Mouse (Mus musculus) forebrain, embryonic 15.5 days (tissue): ENCODE measurements around the gene Snap91. TPM values are rescaled to one million over a fixed set of nuclear protein-coding genes. Genes with fewer than 3 reads are reported as not detected.

Source experiments
- ATAC-seq: fragments of 200-750 bp; cut with Nextera tagmentation; replicated peaks from 2 replicates; pipeline ENCODE4 v1.8.0; 2017; ENCODE audit warnings: mild to moderate bottlenecking, moderate TSS enrichment, moderate library complexity
- H3K27ac ChIP-seq: fragments of 300-500 bp; sonication (generic); replicated peaks from 2 replicates; pipeline ENCODE4 v1.5.1; 2015; ENCODE audit warnings: mild to moderate bottlenecking, inconsistent platforms
- H3K27me3 ChIP-seq: fragments of 300-500 bp; sonication (generic); 2 replicates; pipeline ENCODE4 v1.6.1; 2015; ENCODE audit warnings: inconsistent platforms
- H3K36me3 ChIP-seq: fragments of 300-500 bp; sonication (generic); 2 replicates; pipeline ENCODE4 v1.6.1; 2015; ENCODE audit warnings: mild to moderate bottlenecking, inconsistent platforms
- H3K4me1 ChIP-seq: fragments of 300-500 bp; sonication (generic); 2 replicates; pipeline ENCODE4 v1.6.1; 2015; ENCODE audit warnings: inconsistent platforms
- H3K4me2 ChIP-seq: fragments of 300-500 bp; sonication (generic); replicated peaks from 2 replicates; pipeline ENCODE4 v1.6.1; 2015; ENCODE audit warnings: mild to moderate bottlenecking, inconsistent platforms
- H3K4me3 ChIP-seq: fragments of 300-500 bp; sonication (generic); 2 replicates; pipeline ENCODE4 v1.5.1; 2015; ENCODE audit warnings: mild to moderate bottlenecking, inconsistent platforms
- H3K9ac ChIP-seq: fragments of 300-500 bp; sonication (generic); replicated peaks from 2 replicates; pipeline ENCODE4 v1.6.1; 2015; ENCODE audit warnings: mild to moderate bottlenecking, inconsistent platforms
- H3K9me3 ChIP-seq: fragments of 300-500 bp; sonication (generic); 2 replicates; pipeline ENCODE4 v1.6.1; 2016; ENCODE audit warnings: inconsistent platforms
- WGBS: fragments of 180-500 bp; shearing (Covaris S2); methylation state at CpG from one replicate; pipeline ENCODE4 v1.1.7; 2015; ENCODE audit warnings: mixed read lengths; 5-methylcytosine and 5-hydroxymethylcytosine counted together
- polyA plus RNA-seq: library from polyadenylated mRNA; unstranded; fragments of >200 nt; fragmentation: Nextera tagmentation; extraction: Ambion mirVana; gene quantifications from 2 replicates; pipeline ENCODE4 v1.2.1, GENCODE M21; 2015

The Snap91 gene
- polyA plus RNA-seq, 1 experiment from 2014 or later, result 98.4 TPM

DNA sequence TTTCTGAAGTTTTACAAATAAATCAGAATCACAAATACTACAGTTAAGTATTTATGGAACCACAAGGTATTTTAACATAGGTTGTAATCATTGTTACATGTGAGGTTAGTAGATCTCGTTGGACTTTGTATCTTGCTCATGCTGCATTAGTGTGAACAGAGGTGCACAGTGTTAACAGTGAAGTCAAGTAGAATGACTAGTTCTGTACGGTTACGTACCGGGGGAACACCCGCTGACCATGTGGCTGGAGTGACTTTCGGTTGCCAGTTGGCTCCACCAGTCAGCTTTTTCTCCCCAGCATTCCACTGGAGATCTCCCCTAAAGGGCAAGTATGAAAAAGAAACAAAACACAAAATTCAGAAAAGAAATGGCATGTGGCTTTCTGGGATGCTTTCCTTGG, 105.1 kb downstream of the Snap91 start:
- H3K36me3 ChIP-seq, result peaks cover 37% of the 10 kb centered on the region
- 98% methylated on average over 6 of the region's 6 CpGs for WGBS

DNA sequence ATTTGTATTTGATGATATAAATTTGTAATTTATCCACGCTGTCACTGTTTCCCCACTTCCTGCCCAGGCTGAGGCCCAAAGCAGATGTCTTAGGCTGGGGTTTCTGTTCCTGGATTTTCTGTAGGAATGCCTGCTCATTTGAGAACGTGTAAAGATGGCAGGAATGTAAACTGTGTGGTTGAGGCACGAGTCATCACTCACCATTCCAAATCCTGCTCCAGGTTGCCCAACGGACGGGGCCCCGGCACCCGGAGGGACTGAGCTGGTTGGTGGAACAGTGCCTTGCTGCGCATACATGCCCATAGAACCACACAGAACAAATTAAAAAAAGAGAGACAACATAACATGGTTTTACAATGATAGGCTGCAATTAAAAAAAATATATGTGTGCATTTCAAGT, 106.5 kb downstream of the Snap91 start:
- no peaks in the 10 kb centered on the region for H3K27me3 ChIP-seq
- no peaks in the 10 kb centered on the region for H3K4me1 ChIP-seq
- ATAC-seq, result no peak
- H3K27ac ChIP-seq, result no peak overlapping the region
- H3K4me3 ChIP-seq, result no peak overlapping the region
- peaks cover 39% of the 10 kb centered on the region for H3K36me3 ChIP-seq
- H3K4me2 ChIP-seq, result no peak overlapping the region
- no peaks in the 10 kb centered on the region for H3K9me3 ChIP-seq
- H3K9ac ChIP-seq, result no peak overlapping the region
- WGBS, result 87% methylated on average over 8 of the region's 8 CpGs

More for the DNA sequence above, 105.1 kb downstream of the Snap91 start:
- H3K4me2 ChIP-seq, result no peak overlapping the region
- no peak for ATAC-seq
- no peaks in the 10 kb centered on the region for H3K27me3 ChIP-seq
- no peaks in the 10 kb centered on the region for H3K4me1 ChIP-seq
- no peak overlapping the region for H3K9ac ChIP-seq
- no peaks in the 10 kb centered on the region for H3K9me3 ChIP-seq
- H3K27ac ChIP-seq, result no peak overlapping the region
- no peak overlapping the region for H3K4me3 ChIP-seq

DNA sequence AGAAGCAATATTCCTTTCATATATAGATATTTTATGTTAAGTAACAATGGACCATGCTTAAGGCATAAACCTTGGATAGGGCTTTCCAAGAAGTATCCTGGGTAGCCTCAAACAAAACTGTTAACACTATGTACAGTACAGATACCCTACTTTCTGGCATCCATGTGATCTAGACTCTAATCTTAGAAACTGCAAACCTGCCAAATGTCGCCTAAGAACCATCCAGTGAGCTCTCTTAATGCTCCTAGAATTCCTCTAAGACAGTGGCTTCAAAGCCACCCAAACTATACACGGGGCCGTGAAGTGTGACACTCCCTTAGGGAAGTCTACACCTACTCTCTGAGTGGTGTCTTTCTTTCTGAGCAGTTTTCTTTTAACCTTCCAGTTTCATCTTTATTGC, 107.6 kb downstream of the Snap91 start:
- Histone ChIP-seq H3K27me3 (no peaks in the 10 kb centered on the region), H3K9ac (no peak overlapping the region), H3K36me3 (peaks cover 39% of the 10 kb centered on the region), H3K27ac (no peak overlapping the region), H3K4me2 (no peak overlapping the region), H3K4me3 (no peak overlapping the region), H3K4me1 (no peaks in the 10 kb centered on the region), H3K9me3 (no peaks in the 10 kb centered on the region)
- WGBS, result 93% methylated on average over 3 of the region's 3 CpGs
- no peak for ATAC-seq

DNA sequence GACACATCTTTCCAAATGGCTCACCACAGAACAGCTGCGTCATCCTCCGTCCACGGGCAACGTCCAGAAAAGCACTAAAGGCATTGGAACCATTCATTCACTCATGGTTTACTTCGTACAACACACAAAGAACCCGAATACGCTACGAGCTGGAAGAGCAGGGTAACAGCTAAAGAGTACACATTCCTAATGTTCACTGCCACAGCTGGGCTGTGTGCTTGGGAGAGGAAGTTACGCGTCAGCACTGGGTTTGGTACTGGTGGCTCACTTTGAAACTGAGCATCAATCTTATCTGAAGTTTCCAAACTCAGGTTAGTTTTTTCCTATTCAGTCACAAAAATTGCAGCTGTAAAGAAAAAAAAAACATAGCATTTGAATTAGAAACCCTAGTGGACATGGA, 113.5 kb downstream of the Snap91 start:
- no peak overlapping the region for H3K27ac ChIP-seq
- H3K4me2 ChIP-seq, result no peak overlapping the region
- H3K36me3 ChIP-seq, result peaks cover 12% of the 10 kb centered on the region
- H3K27me3 ChIP-seq, result no peaks in the 10 kb centered on the region
- ATAC-seq, result no peak
- 86% methylated on average over 10 of the region's 10 CpGs for WGBS
- H3K9ac ChIP-seq, result no peak overlapping the region
- H3K4me3 ChIP-seq, result no peak overlapping the region
- no peaks in the 10 kb centered on the region for H3K4me1 ChIP-seq
- H3K9me3 ChIP-seq, result no peaks in the 10 kb centered on the region

DNA sequence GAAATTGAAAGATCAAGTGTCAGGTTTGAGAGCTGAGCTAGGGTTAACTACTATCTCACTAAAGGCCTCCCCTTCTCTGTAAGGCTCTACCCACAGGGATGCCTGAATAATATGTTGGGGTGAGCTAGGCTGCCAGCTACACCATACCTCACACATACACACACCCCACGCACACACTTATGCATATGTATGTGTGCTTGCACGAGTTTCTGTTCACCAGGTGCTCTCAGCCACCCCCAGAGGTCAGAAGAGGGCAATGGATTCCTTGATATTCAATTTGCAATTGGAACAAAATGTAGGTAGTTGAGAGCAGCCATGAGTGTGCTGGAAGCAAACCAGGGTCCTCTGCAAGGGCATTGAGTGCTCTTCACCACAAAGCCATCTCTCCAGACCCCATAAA, 116.5 kb downstream of the Snap91 start:
- no peak for ATAC-seq
- no peaks in the 10 kb centered on the region for H3K9me3 ChIP-seq
- H3K9ac ChIP-seq, result no peak overlapping the region
- H3K4me3 ChIP-seq, result no peak overlapping the region
- no peak overlapping the region for H3K27ac ChIP-seq
- no peak overlapping the region for H3K4me2 ChIP-seq
- H3K4me1 ChIP-seq, result no peaks in the 10 kb centered on the region
- WGBS, result 59% methylated on average over 2 of the region's 2 CpGs
- no peaks in the 10 kb centered on the region for H3K27me3 ChIP-seq
- peaks cover 4% of the 10 kb centered on the region for H3K36me3 ChIP-seq

DNA sequence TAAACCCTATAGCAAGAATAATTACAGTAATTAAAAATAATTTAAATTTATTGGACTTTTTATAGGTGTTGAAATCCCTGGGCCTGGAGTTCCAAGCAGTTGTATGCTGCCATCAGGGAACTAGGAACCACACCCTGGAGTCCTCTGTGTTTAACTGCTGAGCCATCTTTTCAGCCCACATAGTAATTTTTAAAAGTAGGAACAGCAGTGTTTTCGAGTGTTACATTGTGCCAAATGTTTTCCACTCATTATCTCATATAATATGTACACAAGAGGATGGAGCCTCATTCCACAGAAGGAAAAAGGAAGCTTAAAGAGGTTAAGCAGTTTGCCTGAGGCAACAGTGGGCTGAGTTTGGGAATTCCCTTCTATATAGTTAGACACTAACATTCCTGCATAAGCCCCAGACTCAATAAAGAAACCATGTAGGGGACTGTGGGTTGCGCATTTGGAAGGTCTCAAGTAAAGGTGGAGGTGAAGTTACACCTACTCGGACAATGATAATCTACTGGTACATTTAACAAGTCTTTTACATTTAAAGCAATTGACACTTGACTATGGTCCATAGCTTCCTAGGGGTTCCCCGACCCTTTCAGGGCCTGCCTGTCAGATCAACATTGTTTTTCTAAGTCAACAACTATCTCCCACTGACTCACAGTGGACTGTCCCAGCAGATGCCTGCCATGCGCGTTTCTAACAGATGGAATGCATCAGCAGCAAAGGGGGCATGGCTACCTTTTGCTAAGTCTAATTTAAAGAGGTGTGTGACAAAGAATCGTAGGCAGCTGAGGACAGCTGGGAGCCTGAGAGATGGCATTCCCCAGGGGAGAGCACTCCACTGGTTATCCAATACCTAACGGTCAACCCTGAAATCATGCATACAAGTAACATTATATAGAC, 117.7 kb downstream of the Snap91 start:
- WGBS, result 74% methylated on average over 8 of the region's 8 CpGs
- Histone ChIP-seq H3K27me3 (no peaks in the 10 kb centered on the region), H3K27ac (no peak overlapping the region), H3K36me3 (peaks cover 4% of the 10 kb centered on the region), H3K9ac (no peak overlapping the region), H3K4me2 (no peak overlapping the region), H3K4me3 (no peak overlapping the region), H3K4me1 (no peaks in the 10 kb centered on the region), H3K9me3 (no peaks in the 10 kb centered on the region)
- ATAC-seq, result no peak

DNA sequence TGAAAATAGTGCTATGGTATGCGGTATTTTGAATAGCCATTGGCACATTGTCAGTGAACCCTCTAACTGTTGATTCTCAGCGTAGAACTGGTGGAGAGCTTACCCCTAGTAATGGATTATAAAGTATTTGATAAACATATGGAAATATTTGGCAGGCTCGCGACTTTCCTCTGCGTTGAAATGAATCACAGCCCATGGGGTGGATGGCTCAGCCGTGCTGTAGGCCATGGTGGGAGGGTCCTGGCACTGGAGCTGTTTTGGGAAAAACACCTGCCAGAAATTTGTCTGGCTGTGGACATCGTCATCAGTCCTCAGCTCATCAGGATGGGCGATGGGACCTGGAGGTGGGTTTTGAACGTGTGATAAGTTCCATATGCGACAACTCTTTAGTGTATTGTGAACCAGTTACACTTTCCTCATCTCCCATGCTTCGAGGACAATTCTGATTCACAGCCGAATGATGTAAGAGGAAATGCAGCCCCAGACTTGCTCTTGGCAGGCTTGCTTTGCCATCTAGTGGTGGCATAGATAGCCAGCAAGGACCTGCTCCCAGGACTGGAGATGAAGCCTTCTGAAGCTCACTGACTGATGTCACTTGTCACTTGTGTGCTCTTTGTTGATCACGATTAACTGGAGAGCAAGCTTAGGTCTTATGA, 134.4 kb downstream of the Snap91 start:
- Histone ChIP-seq H3K4me3 (no peak overlapping the region), H3K36me3 (no peaks in the 10 kb centered on the region), H3K4me1 (peaks cover 13% of the 10 kb centered on the region), H3K9ac (no peak overlapping the region), H3K4me2 (no peak overlapping the region), H3K27ac (no peak overlapping the region), H3K9me3 (no peaks in the 10 kb centered on the region), H3K27me3 (no peaks in the 10 kb centered on the region)
- ATAC-seq, result peak; percentile 83
- whole genome bisulfite sequencing, result 30% methylated on average over 13 of the region's 13 CpGs

DNA sequence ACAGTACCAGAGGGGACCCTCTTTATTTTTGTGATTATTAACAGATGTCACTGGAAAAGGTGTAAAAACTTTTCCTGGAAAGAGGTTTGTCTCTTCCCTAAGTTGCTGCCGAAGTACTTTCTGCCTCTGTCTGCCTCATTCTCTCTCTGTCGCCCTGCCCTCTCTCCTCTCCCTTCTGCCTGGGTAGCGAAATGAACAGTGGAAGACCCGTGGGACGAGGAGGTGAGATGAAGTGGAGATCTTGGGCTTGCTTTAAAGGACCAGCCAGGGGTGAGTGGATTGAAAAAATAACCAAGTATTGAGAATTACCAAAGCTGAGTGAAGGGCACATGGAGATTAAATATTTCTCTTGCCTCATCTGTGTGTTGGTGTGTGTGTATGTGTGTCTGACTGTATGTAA, 136.4 kb downstream of the Snap91 start:
- WGBS, result 40% methylated on average over 5 of the region's 5 CpGs

DNA sequence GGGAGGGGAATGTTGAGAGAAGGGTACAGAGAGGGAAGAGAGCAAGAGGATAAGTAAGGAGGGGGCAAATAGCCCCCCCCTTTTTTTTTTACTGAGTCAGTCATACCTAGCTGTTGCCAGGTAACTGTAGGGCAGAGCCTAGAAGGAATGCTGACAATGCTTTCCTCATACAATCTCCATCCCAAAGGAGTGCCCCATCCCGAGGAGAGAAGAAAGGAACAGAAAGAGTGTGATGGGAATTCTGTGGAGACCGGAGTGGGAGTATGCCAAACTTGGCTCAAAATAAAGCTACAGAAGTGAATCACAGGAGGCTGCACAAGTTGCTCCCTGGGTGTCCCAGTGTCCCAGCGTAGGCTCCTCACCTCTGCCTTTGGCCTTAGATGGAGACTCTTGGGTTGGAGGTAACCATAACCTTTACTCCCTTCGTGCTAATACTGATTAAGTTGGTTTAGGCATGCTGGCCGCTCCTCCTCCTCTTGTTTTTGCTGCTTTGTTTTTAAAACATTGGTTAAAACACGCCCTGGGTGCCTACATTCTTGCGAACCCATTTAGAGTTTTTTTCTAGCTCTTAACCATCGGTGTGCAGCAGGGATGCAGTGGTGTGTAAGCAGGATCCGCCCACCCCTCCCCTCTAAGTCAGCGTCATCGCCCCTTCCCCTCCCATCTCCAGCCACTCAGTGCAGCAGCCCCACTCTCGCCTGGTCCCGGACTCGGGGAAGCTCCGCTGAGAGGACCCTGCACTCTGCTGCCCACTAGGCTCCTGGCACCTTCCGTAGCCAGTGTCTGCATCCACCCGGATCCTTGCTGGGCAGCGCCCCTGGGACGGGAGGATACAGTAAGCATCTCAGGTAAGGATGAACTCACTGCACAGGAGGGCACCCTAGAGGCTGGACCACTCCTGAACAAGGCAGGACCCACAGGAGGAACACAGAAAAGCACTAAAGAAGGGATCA, 137.2 kb downstream of the Snap91 start, which contains the start of gene Prss35:
TSS of gene Prss35 (plus strand) at position 691 of the 953 bp plus-strand sequence.
- 2% methylated on average over 19 of the region's 19 CpGs for WGBS
- Histone ChIP-seq H3K27ac (no peak within 1 kb of the TSS), H3K9me3 (no peaks in the 10 kb centered on the region), H3K4me2 (peak within 1 kb of the TSS; percentile 59), H3K36me3 (no peaks in the 10 kb centered on the region), H3K27me3 (no peaks in the 10 kb centered on the region), H3K4me3 (peak within 1 kb of the TSS; percentile 37), H3K9ac (peak within 1 kb of the TSS; percentile 42), H3K4me1 (peaks cover 13% of the 10 kb centered on the region)
- peak; percentile 83 for ATAC-seq

More for the DNA sequence above, 136.4 kb downstream of the Snap91 start:
- H3K4me1 ChIP-seq, result peaks cover 13% of the 10 kb centered on the region
- no peaks in the 10 kb centered on the region for H3K9me3 ChIP-seq
- H3K4me2 ChIP-seq, result no peak overlapping the region; the same call in 1 of the 2 replicates
- no peak overlapping the region; the same call in 1 of the 2 replicates for H3K9ac ChIP-seq
- H3K4me3 ChIP-seq, result peak overlapping the region; percentile 37; the same call in 1 of the 2 replicates
- no peak overlapping the region for H3K27ac ChIP-seq
- no peaks in the 10 kb centered on the region for H3K27me3 ChIP-seq
- ATAC-seq, result no peak
- H3K36me3 ChIP-seq, result no peaks in the 10 kb centered on the region

DNA sequence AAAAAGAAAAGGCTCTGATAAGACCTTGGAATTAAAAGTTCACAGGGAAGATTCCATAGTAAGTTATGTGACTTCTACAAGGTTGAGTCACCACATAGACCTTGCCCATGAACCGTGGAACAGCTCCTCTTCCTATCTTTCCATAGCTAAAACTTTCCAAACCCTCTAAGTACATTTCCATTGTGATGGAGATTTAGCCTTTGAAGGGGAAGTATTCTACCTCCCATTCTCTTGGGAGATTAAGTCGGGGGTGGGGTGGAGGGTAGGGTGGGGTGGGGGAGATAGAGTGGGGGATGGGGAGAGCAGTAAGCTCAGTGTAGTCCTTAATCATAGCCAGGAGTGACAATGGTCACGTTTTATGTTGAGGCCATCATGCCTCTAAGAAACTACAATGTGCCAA, 140.5 kb downstream of the Snap91 start:
- no peak for ATAC-seq
- peaks cover 9% of the 10 kb centered on the region for H3K4me1 ChIP-seq
- WGBS, result 29% methylated on average over 3 of the region's 3 CpGs
- no peak overlapping the region for H3K9ac ChIP-seq
- H3K36me3 ChIP-seq, result no peaks in the 10 kb centered on the region
- no peak overlapping the region for H3K4me2 ChIP-seq
- no peaks in the 10 kb centered on the region for H3K27me3 ChIP-seq
- H3K9me3 ChIP-seq, result no peaks in the 10 kb centered on the region
- no peak overlapping the region for H3K4me3 ChIP-seq
- no peak overlapping the region for H3K27ac ChIP-seq

DNA sequence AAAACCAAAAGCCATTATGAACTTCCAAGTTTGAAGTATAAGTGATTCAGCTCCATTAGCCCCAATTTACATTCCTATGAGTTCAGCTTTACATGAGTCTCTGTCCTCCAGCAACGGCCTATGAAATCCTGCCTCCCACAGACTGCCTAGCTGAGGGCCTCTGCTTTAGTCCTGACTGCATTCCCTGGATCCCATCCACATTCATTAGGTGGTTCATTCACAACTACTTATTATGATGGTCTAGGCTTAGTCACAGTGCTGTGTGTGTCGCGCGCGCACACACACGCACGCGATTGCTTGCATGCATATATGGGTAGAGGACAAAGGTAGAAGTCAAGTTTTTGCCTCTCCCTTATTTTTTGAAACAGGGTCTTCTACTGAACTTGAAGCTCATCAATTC, 141.7 kb downstream of the Snap91 start:
- no peak overlapping the region for H3K4me3 ChIP-seq
- no peaks in the 10 kb centered on the region for H3K27me3 ChIP-seq
- H3K9me3 ChIP-seq, result no peaks in the 10 kb centered on the region
- H3K27ac ChIP-seq, result no peak overlapping the region
- no peak for ATAC-seq
- H3K9ac ChIP-seq, result no peak overlapping the region
- H3K4me1 ChIP-seq, result peaks cover 9% of the 10 kb centered on the region
- WGBS, result 79% methylated on average over 8 of the region's 8 CpGs
- no peak overlapping the region for H3K4me2 ChIP-seq
- no peaks in the 10 kb centered on the region for H3K36me3 ChIP-seq
